Mouse (Mus musculus) erythroblast, embryonic 14.5 days (primary cell): Measurements from ENCODE around the gene Tmem130.

Experiments
- GATA1 ChIP-seq: IDR thresholded peaks from 2 replicates; pipeline ENCODE4 v1.6.1; 2012; ENCODE audit warnings: low read length, inconsistent platforms, mixed read lengths
- TAL1 ChIP-seq: IDR thresholded peaks from 3 replicates; pipeline ENCODE4 v1.6.1; 2012; ENCODE audit warnings: low read length, inconsistent platforms, mixed read lengths

- no peak for TF ChIP-seq TAL1
- no peak for TF ChIP-seq GATA1
These were observed 9.2 kb downstream of the Tmem130 start for GRCm38 (mm10) chr5:144752432-144752831.
